Mouse (Mus musculus): ENCODE results near the gene Ifitm10. TPM values are rescaled to one million over a fixed set of nuclear protein-coding genes. Genes with fewer than 3 reads are reported as not detected.

The Ifitm10 gene
- polyA plus RNA-seq, 1 experiment from 2014 or later: 7.5 TPM

GRCm38 (mm10) chr7:142399250-142399649 lies 25.7 kb upstream of the Ifitm10 start:
- Histone ChIP-seq H3K27ac (replicated peaks in 1 of 2; ENCODE audit: control insufficient read depth in 1 of 2, insufficient read depth in 1 of 2, low read depth in 2 of 2, low read length in 2 of 2) (no peak overlapping the region), H3K4me1 (ENCODE audit: control insufficient read depth in 2 of 2, insufficient read depth in 2 of 2, low read length in 2 of 2) (peaks cover 0 to 9% of the 10 kb centered on the region in 2 experiments; a peak in 1 of 4 replicates), H3K9me3 (ENCODE audit: control insufficient read depth, low read length) (no peaks in the 10 kb centered on the region), H3K9ac (ENCODE audit: low read length) (no peak overlapping the region), H3K27me3 (ENCODE audit: control insufficient read depth, insufficient read depth, low read length) (no peaks in the 10 kb centered on the region), H3K4me3 (ENCODE audit: control insufficient read depth in 1 of 2, insufficient read depth in 1 of 2, low read depth in 1 of 2, low read length in 2 of 2) (no peak overlapping the region), H3K4me2 (ENCODE audit: low read length) (no peak overlapping the region), H3K36me3 (ENCODE audit: control insufficient read depth, insufficient read depth, low read length) (no peaks in the 10 kb centered on the region)
- WGBS: 92% methylated on average over 1 of the region's 1 CpGs
- no peak for ATAC-seq (ENCODE audit: insufficient number of reproducible peaks, insufficient read depth, low FRiP score, low read depth)

GRCm38 (mm10) chr7:142398052-142398451 lies 24.5 kb upstream of the Ifitm10 start:
- no peaks in the 10 kb centered on the region for H3K27me3 ChIP-seq (ENCODE audit: control insufficient read depth, insufficient read depth, low read length)

GRCm38 (mm10) chr7:142396611-142397010 lies 23.1 kb upstream of the Ifitm10 start:
- H3K9ac ChIP-seq (ENCODE audit: low read length): no peak overlapping the region
- H3K36me3 ChIP-seq (ENCODE audit: control insufficient read depth, insufficient read depth, low read length): no peaks in the 10 kb centered on the region
- no peak for ATAC-seq (ENCODE audit: insufficient number of reproducible peaks, insufficient read depth, low FRiP score, low read depth)
- WGBS: 71% methylated on average over 1 of the region's 1 CpGs
- H3K27me3 ChIP-seq (ENCODE audit: control insufficient read depth, insufficient read depth, low read length): no peaks in the 10 kb centered on the region
- H3K9me3 ChIP-seq (ENCODE audit: control insufficient read depth, low read length): no peaks in the 10 kb centered on the region
- H3K4me3 ChIP-seq (ENCODE audit: control insufficient read depth in 1 of 2, insufficient read depth in 1 of 2, low read depth in 1 of 2, low read length in 2 of 2): no peak overlapping the region
- no peak overlapping the region for H3K27ac ChIP-seq (replicated peaks in 1 of 2; ENCODE audit: control insufficient read depth in 1 of 2, insufficient read depth in 1 of 2, low read depth in 2 of 2, low read length in 2 of 2)
- peaks cover 0 to 9% of the 10 kb centered on the region in 2 experiments; a peak in 1 of 4 replicates for H3K4me1 ChIP-seq (ENCODE audit: control insufficient read depth in 2 of 2, insufficient read depth in 2 of 2, low read length in 2 of 2)
- H3K4me2 ChIP-seq (ENCODE audit: low read length): no peak overlapping the region

More at GRCm38 (mm10) chr7:142398052-142398451, 24.5 kb upstream of the Ifitm10 start:
- H3K4me2 ChIP-seq (ENCODE audit: low read length): no peak overlapping the region
- WGBS: 47% methylated on average over 2 of the region's 2 CpGs
- H3K4me1 ChIP-seq (ENCODE audit: control insufficient read depth in 2 of 2, insufficient read depth in 2 of 2, low read length in 2 of 2): peaks cover 0 to 9% of the 10 kb centered on the region in 2 experiments; a peak in 1 of 4 replicates
- no peaks in the 10 kb centered on the region for H3K9me3 ChIP-seq (ENCODE audit: control insufficient read depth, low read length)
- H3K9ac ChIP-seq (ENCODE audit: low read length): no peak overlapping the region
- H3K27ac ChIP-seq (replicated peaks in 1 of 2; ENCODE audit: control insufficient read depth in 1 of 2, insufficient read depth in 1 of 2, low read depth in 2 of 2, low read length in 2 of 2): no peak overlapping the region
- no peaks in the 10 kb centered on the region for H3K36me3 ChIP-seq (ENCODE audit: control insufficient read depth, insufficient read depth, low read length)
- ATAC-seq (ENCODE audit: insufficient number of reproducible peaks, insufficient read depth, low FRiP score, low read depth): no peak
- H3K4me3 ChIP-seq (ENCODE audit: control insufficient read depth in 1 of 2, insufficient read depth in 1 of 2, low read depth in 1 of 2, low read length in 2 of 2): no peak overlapping the region

- Histone ChIP-seq H3K27ac (replicated peaks in 1 of 2; ENCODE audit: control insufficient read depth in 1 of 2, insufficient read depth in 1 of 2, low read depth in 2 of 2, low read length in 2 of 2) (no peak overlapping the region), H3K4me1 (ENCODE audit: control insufficient read depth in 2 of 2, insufficient read depth in 2 of 2, low read length in 2 of 2) (0 out of 4 replicates have a peak, but pooled peaks cover 0 to 4% of the 10 kb centered on the region in 2 experiments), H3K9me3 (ENCODE audit: control insufficient read depth, low read length) (no peaks in the 10 kb centered on the region), H3K4me2 (ENCODE audit: low read length) (no peak overlapping the region), H3K27me3 (ENCODE audit: control insufficient read depth, insufficient read depth, low read length) (no peaks in the 10 kb centered on the region), H3K36me3 (ENCODE audit: control insufficient read depth, insufficient read depth, low read length) (no peaks in the 10 kb centered on the region), H3K9ac (ENCODE audit: low read length) (no peak overlapping the region), H3K4me3 (ENCODE audit: control insufficient read depth in 1 of 2, insufficient read depth in 1 of 2, low read depth in 1 of 2, low read length in 2 of 2) (no peak overlapping the region)
- ATAC-seq (ENCODE audit: insufficient number of reproducible peaks, insufficient read depth, low FRiP score, low read depth): no peak
- 83% methylated on average over 4 of the region's 4 CpGs for WGBS
Measured at GRCm38 (mm10) chr7:142395472-142395871, 21.9 kb upstream of the Ifitm10 start.

GRCm38 (mm10) chr7:142394261-142395190 lies 21.0 kb upstream of the Ifitm10 start:
- Histone ChIP-seq H3K4me3 (ENCODE audit: control insufficient read depth in 1 of 2, insufficient read depth in 1 of 2, low read depth in 1 of 2, low read length in 2 of 2) (no peak overlapping the region), H3K9ac (ENCODE audit: low read length) (no peak overlapping the region), H3K4me1 (ENCODE audit: control insufficient read depth in 2 of 2, insufficient read depth in 2 of 2, low read length in 2 of 2) (0 out of 4 replicates have a peak, but pooled peaks cover 0 to 4% of the 10 kb centered on the region in 2 experiments), H3K27me3 (ENCODE audit: control insufficient read depth, insufficient read depth, low read length) (no peaks in the 10 kb centered on the region), H3K4me2 (ENCODE audit: low read length) (no peak overlapping the region), H3K36me3 (ENCODE audit: control insufficient read depth, insufficient read depth, low read length) (no peaks in the 10 kb centered on the region), H3K9me3 (ENCODE audit: control insufficient read depth, low read length) (no peaks in the 10 kb centered on the region), H3K27ac (replicated peaks in 1 of 2; ENCODE audit: control insufficient read depth in 1 of 2, insufficient read depth in 1 of 2, low read depth in 2 of 2, low read length in 2 of 2) (no peak overlapping the region)
- WGBS: 59% methylated on average over 6 of the region's 6 CpGs
- no peak for ATAC-seq (ENCODE audit: insufficient number of reproducible peaks, insufficient read depth, low FRiP score, low read depth)

- WGBS: 20% methylated on average over 4 of the region's 4 CpGs
- Histone ChIP-seq H3K36me3 (ENCODE audit: control insufficient read depth, insufficient read depth, low read length) (no peaks in the 10 kb centered on the region), H3K4me3 (ENCODE audit: control insufficient read depth in 1 of 2, insufficient read depth in 1 of 2, low read depth in 1 of 2, low read length in 2 of 2) (no peak overlapping the region), H3K4me2 (ENCODE audit: low read length) (no peak overlapping the region), H3K27me3 (ENCODE audit: control insufficient read depth, insufficient read depth, low read length) (no peaks in the 10 kb centered on the region), H3K9ac (ENCODE audit: low read length) (no peak overlapping the region), H3K4me1 (ENCODE audit: control insufficient read depth in 2 of 2, insufficient read depth in 2 of 2, low read length in 2 of 2) (0 out of 4 replicates have a peak, but pooled peaks cover 0 to 4% of the 10 kb centered on the region in 2 experiments), H3K27ac (replicated peaks in 1 of 2; ENCODE audit: control insufficient read depth in 1 of 2, insufficient read depth in 1 of 2, low read depth in 2 of 2, low read length in 2 of 2) (no peak overlapping the region), H3K9me3 (ENCODE audit: control insufficient read depth, low read length) (no peaks in the 10 kb centered on the region)
- peak; percentile 37; the same call in 1 of the 2 replicates for ATAC-seq (ENCODE audit: insufficient number of reproducible peaks, insufficient read depth, low FRiP score, low read depth)
Measured at GRCm38 (mm10) chr7:142393191-142393590, 19.6 kb upstream of the Ifitm10 start.

- H3K4me2 ChIP-seq (ENCODE audit: low read length): no peak overlapping the region
- peaks cover 3 to 5% of the 10 kb centered on the region in 2 experiments for H3K4me1 ChIP-seq (ENCODE audit: control insufficient read depth in 2 of 2, insufficient read depth in 2 of 2, low read length in 2 of 2)
- H3K9me3 ChIP-seq (ENCODE audit: control insufficient read depth, low read length): no peaks in the 10 kb centered on the region
- no peak for ATAC-seq (ENCODE audit: insufficient number of reproducible peaks, insufficient read depth, low FRiP score, low read depth)
- no peaks in the 10 kb centered on the region for H3K36me3 ChIP-seq (ENCODE audit: control insufficient read depth, insufficient read depth, low read length)
- no peak overlapping the region for H3K27ac ChIP-seq (replicated peaks in 1 of 2; ENCODE audit: control insufficient read depth in 1 of 2, insufficient read depth in 1 of 2, low read depth in 2 of 2, low read length in 2 of 2)
- H3K27me3 ChIP-seq (ENCODE audit: control insufficient read depth, insufficient read depth, low read length): no peaks in the 10 kb centered on the region
- no peak overlapping the region for H3K9ac ChIP-seq (ENCODE audit: low read length)
- H3K4me3 ChIP-seq (ENCODE audit: control insufficient read depth in 1 of 2, insufficient read depth in 1 of 2, low read depth in 1 of 2, low read length in 2 of 2): no peak overlapping the region
- WGBS: 60% methylated on average over 4 of the region's 4 CpGs
Measured at GRCm38 (mm10) chr7:142391609-142392008, 18.1 kb upstream of the Ifitm10 start.

Data from heart, embryonic 14.5 days (tissue).